7 mouse cellular contexts compared by ENCODE assay signal in the genomic region with DNA sequence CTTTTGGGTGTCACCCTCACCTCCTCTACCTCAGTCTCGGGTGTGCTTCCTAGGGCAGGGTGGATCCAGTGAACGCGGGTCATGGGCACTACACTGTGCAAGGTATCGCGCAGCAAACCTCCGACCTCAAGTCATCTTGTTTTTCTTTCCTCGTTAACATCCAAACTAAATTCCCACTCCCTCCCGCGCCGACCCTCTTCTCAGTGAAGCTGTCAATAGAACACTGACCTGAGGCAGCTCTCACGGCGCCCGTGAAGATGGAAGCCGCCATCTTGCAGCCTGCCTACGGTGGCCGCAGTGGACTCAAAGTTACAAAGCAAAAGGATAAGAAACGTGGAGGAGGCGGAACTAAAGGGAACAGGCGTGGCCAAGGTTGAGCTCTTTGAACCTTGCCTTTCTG. TPM values are rescaled to one million over a fixed set of nuclear protein-coding genes. Genes with fewer than 3 reads are reported as not detected.
DNase-seq lines count a peak whose midpoint lies in the region; ATAC-seq lines count a peak whose summit lies in the region.

No protein-coding gene starts in this region.

- peaks cover 9% of the 10 kb centered on the region for H3K4me1 ChIP-seq in embryonic facial prominence, embryonic 10.5 days
- peaks cover 12% of the 10 kb centered on the region for H3K4me1 ChIP-seq in limb, embryonic 10.5 days
- H3K4me1 ChIP-seq in midbrain, embryonic 13.5 days (replicated peaks) = peaks cover 14% of the 10 kb centered on the region

- peaks cover 5% of the 10 kb centered on the region for H3K36me3 ChIP-seq in embryonic facial prominence, embryonic 10.5 days (replicated peaks)
- peaks cover 3% of the 10 kb centered on the region for H3K36me3 ChIP-seq in limb, embryonic 10.5 days
- H3K36me3 ChIP-seq in midbrain, embryonic 13.5 days = peaks cover 3% of the 10 kb centered on the region

- DNase-seq in adrenal gland, postnatal 10 days = peak; percentile 92
- DNase-seq in embryonic facial prominence, embryonic 10.5 days (ENCODE audit: low spot score) = peak; percentile 91
- peak; percentile 68 for DNase-seq in gonadal fat pad, adult 2 months (ENCODE audit: low read depth)
- DNase-seq in kidney, adult 11 months = peak; percentile 92
- DNase-seq in limb, embryonic 10.5 days (ENCODE audit: low spot score) = peak; percentile 92
- DNase-seq in spleen, adult 12 weeks (ENCODE audit: low spot score) = peak; percentile 80

- H3K9ac ChIP-seq in midbrain, embryonic 13.5 days (replicated peaks) = peak overlapping the region; percentile 66

- peak overlapping the region; percentile 68 for H3K4me2 ChIP-seq in midbrain, embryonic 13.5 days (replicated peaks)

- peak; percentile 96 for ATAC-seq in midbrain, embryonic 13.5 days

- H3K4me3 ChIP-seq in embryonic facial prominence, embryonic 10.5 days = peak overlapping the region; percentile 76
- H3K4me3 ChIP-seq in limb, embryonic 10.5 days = peak overlapping the region; percentile 71
- peak overlapping the region; percentile 70 for H3K4me3 ChIP-seq in midbrain, embryonic 13.5 days (replicated peaks)

- under 1% methylated on average over 19 of the region's 19 CpGs for WGBS in embryonic facial prominence, embryonic 10.5 days
- under 1% methylated on average over 19 of the region's 19 CpGs for WGBS in limb, embryonic 10.5 days
- 0% methylated on average over 19 of the region's 19 CpGs for WGBS in midbrain, embryonic 13.5 days

- H3K9me3 ChIP-seq in embryonic facial prominence, embryonic 10.5 days = no peaks in the 10 kb centered on the region
- H3K9me3 ChIP-seq in limb, embryonic 10.5 days (replicated peaks) = no peaks in the 10 kb centered on the region
- no peaks in the 10 kb centered on the region for H3K9me3 ChIP-seq in midbrain, embryonic 13.5 days

- H3K27me3 ChIP-seq in embryonic facial prominence, embryonic 10.5 days (replicated peaks; ENCODE audit: low read depth, poor library complexity, severe bottlenecking) = no peaks in the 10 kb centered on the region
- H3K27me3 ChIP-seq in limb, embryonic 10.5 days (ENCODE audit: low read depth, poor library complexity, severe bottlenecking) = no peaks in the 10 kb centered on the region
- no peaks in the 10 kb centered on the region for H3K27me3 ChIP-seq in midbrain, embryonic 13.5 days

- peak overlapping the region; percentile 83 for H3K27ac ChIP-seq in embryonic facial prominence, embryonic 10.5 days (replicated peaks)
- peak overlapping the region; percentile 79 for H3K27ac ChIP-seq in limb, embryonic 10.5 days
- H3K27ac ChIP-seq in midbrain, embryonic 13.5 days = peak overlapping the region; percentile 54; the same call in 1 of the 2 replicates

RNA-seq across cellular contexts. Expression of a gene that starts 3.3 kb away (rescaled TPM):
- total RNA-seq in adrenal gland, postnatal 10 days (2021) = 10 to 100 TPM; 54.7 to 62.4 TPM
- polyA plus RNA-seq in embryonic facial prominence, embryonic 10.5 days (2016; fragmentation: Nextera tagmentation; extraction: Ambion mirVana) = 70.8 and 71.8 TPM in 2 replicates
- 5.8 and 8.1 TPM in 2 replicates for polyA plus RNA-seq in gonadal fat pad, adult 2 months (2012; rRNA removed)
- polyA plus RNA-seq in limb, embryonic 10.5 days (2016; fragmentation: Nextera tagmentation; extraction: Ambion mirVana) = 70.7 and 80.4 TPM in 2 replicates
- 42.3 and 47.5 TPM in 2 replicates for polyA plus RNA-seq in midbrain, embryonic 13.5 days (2015; fragmentation: Nextera tagmentation; extraction: Ambion mirVana)

RNA-seq across cellular contexts. Expression of a gene that starts 7.6 kb away (rescaled TPM):
- total RNA-seq in adrenal gland, postnatal 10 days (2021) = 100 to 1,000 TPM; 382 to 423 TPM
- 215 and 220 TPM in 2 replicates for polyA plus RNA-seq in embryonic facial prominence, embryonic 10.5 days (2016; fragmentation: Nextera tagmentation; extraction: Ambion mirVana)
- 65.6 and 66.7 TPM in 2 replicates for polyA plus RNA-seq in gonadal fat pad, adult 2 months (2012; rRNA removed)
- 231 and 240 TPM in 2 replicates for polyA plus RNA-seq in limb, embryonic 10.5 days (2016; fragmentation: Nextera tagmentation; extraction: Ambion mirVana)
- polyA plus RNA-seq in midbrain, embryonic 13.5 days (2015; fragmentation: Nextera tagmentation; extraction: Ambion mirVana) = 161 and 163 TPM in 2 replicates

Comparison
In these comparisons a context has a peak if more than half of its experiments do, and no peak if none do; other contexts are left out.
1. Peak in every context shown above with its lines: DNase-seq, ATAC-seq, H3K4me3 ChIP-seq and H3K27ac ChIP-seq.